Mouse (Mus musculus): ENCODE data around the gene Acaa1a. TPM values are rescaled to one million over a fixed set of nuclear protein-coding genes. Genes with fewer than 3 reads are reported as not detected.

The Acaa1a gene
- polyA plus RNA-seq, 1 experiment from 2014 or later: 119 TPM

GRCm38 (mm10) chr9:119334834-119335233 is 4.6 kb upstream of the Acaa1a start:
- Histone ChIP-seq H3K9ac (replicated peaks; ENCODE audit: low read depth, low read length) (no peak overlapping the region), H3K4me2 (ENCODE audit: low read length) (no peak overlapping the region), H3K27me3 (replicated peaks; ENCODE audit: control insufficient read depth, insufficient read depth, low read length) (no peaks in the 10 kb centered on the region), H3K9me3 (ENCODE audit: control insufficient read depth, low read length) (no peaks in the 10 kb centered on the region), H3K27ac (ENCODE audit: low read length) (no peak overlapping the region), H3K4me1 (replicated peaks; ENCODE audit: control insufficient read depth, insufficient read depth, low read length) (peaks cover 9% of the 10 kb centered on the region), H3K4me3 (replicated peaks; ENCODE audit: low read length) (no peak overlapping the region), H3K36me3 (ENCODE audit: control insufficient read depth, insufficient read depth) (no peaks in the 10 kb centered on the region)
- 84% methylated on average over 2 of the region's 2 CpGs for WGBS
- ATAC-seq: no peak

GRCm38 (mm10) chr9:119335571-119335970 is 3.9 kb upstream of the Acaa1a start:
- peaks cover 12% of the 10 kb centered on the region for H3K4me1 ChIP-seq (replicated peaks; ENCODE audit: control insufficient read depth, insufficient read depth, low read length)
- H3K27me3 ChIP-seq (replicated peaks; ENCODE audit: control insufficient read depth, insufficient read depth, low read length): no peaks in the 10 kb centered on the region
- ATAC-seq: no peak
- no peak overlapping the region for H3K4me2 ChIP-seq (ENCODE audit: low read length)
- H3K36me3 ChIP-seq (ENCODE audit: control insufficient read depth, insufficient read depth): no peaks in the 10 kb centered on the region
- H3K9ac ChIP-seq (replicated peaks; ENCODE audit: low read depth, low read length): no peak overlapping the region
- WGBS: 79% methylated on average over 4 of the region's 4 CpGs
- H3K9me3 ChIP-seq (ENCODE audit: control insufficient read depth, low read length): no peaks in the 10 kb centered on the region
- no peak overlapping the region for H3K27ac ChIP-seq (ENCODE audit: low read length)
- no peak overlapping the region for H3K4me3 ChIP-seq (replicated peaks; ENCODE audit: low read length)

- Histone ChIP-seq H3K27me3 (replicated peaks; ENCODE audit: control insufficient read depth, insufficient read depth, low read length) (no peaks in the 10 kb centered on the region), H3K4me3 (replicated peaks; ENCODE audit: low read length) (no peak overlapping the region)
- 92% methylated on average over 14 of the region's 14 CpGs for WGBS
These were observed 1.6 kb upstream of the Acaa1a start for GRCm38 (mm10) chr9:119337842-119338241.

DNA sequence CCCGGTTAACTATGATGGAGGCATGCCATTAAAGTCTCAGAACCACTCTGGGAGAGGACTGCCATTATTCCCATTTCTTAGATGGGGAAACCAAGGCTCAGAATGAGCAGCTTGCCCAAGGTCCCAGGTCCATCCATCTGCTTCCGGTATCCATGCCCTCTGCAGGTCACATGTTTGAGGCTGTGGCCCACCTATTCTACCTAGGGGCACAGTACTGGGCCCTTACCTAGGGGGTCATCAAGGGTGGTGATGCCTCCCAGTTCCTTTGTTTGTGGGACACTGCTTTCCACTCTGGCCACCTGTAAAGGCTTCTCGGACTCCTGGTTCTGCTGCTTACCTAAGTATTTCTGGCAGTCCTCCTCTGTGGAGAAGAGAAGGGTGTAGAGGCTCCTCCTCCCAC is 1.1 kb upstream of the Acaa1a start:
- Histone ChIP-seq H3K9me3 (ENCODE audit: control insufficient read depth, low read length) (no peaks in the 10 kb centered on the region), H3K36me3 (ENCODE audit: control insufficient read depth, insufficient read depth) (no peaks in the 10 kb centered on the region), H3K27me3 (replicated peaks; ENCODE audit: control insufficient read depth, insufficient read depth, low read length) (no peaks in the 10 kb centered on the region), H3K4me3 (replicated peaks; ENCODE audit: low read length) (no peak overlapping the region), H3K4me2 (ENCODE audit: low read length) (no peak overlapping the region), H3K27ac (ENCODE audit: low read length) (no peak overlapping the region), H3K9ac (replicated peaks; ENCODE audit: low read depth, low read length) (no peak overlapping the region), H3K4me1 (replicated peaks; ENCODE audit: control insufficient read depth, insufficient read depth, low read length) (peaks cover 27% of the 10 kb centered on the region)
- no peak for ATAC-seq
- WGBS: 97% methylated on average over 3 of the region's 3 CpGs

More at GRCm38 (mm10) chr9:119337842-119338241, 1.6 kb upstream of the Acaa1a start:
- Histone ChIP-seq H3K36me3 (ENCODE audit: control insufficient read depth, insufficient read depth) (no peaks in the 10 kb centered on the region), H3K4me2 (ENCODE audit: low read length) (no peak overlapping the region), H3K9me3 (ENCODE audit: control insufficient read depth, low read length) (no peaks in the 10 kb centered on the region), H3K9ac (replicated peaks; ENCODE audit: low read depth, low read length) (no peak overlapping the region), H3K27ac (ENCODE audit: low read length) (no peak overlapping the region), H3K4me1 (replicated peaks; ENCODE audit: control insufficient read depth, insufficient read depth, low read length) (peaks cover 24% of the 10 kb centered on the region)
- no peak for ATAC-seq

GRCm38 (mm10) chr9:119339106-119339505 is 370 bp upstream of the Acaa1a start:
- H3K4me2 ChIP-seq (ENCODE audit: low read length): peak overlapping the region; percentile 71
- no peaks in the 10 kb centered on the region for H3K9me3 ChIP-seq (ENCODE audit: control insufficient read depth, low read length)
- H3K27ac ChIP-seq (ENCODE audit: low read length): no peak overlapping the region
- no peaks in the 10 kb centered on the region for H3K27me3 ChIP-seq (replicated peaks; ENCODE audit: control insufficient read depth, insufficient read depth, low read length)
- H3K36me3 ChIP-seq (ENCODE audit: control insufficient read depth, insufficient read depth): 0 out of 2 replicates have a peak, but pooled peaks cover 4% of the 10 kb centered on the region
- H3K4me1 ChIP-seq (replicated peaks; ENCODE audit: control insufficient read depth, insufficient read depth, low read length): peaks cover 27% of the 10 kb centered on the region
- peak overlapping the region; percentile 50; the same call in 1 of the 2 replicates for H3K9ac ChIP-seq (replicated peaks; ENCODE audit: low read depth, low read length)
- H3K4me3 ChIP-seq (replicated peaks; ENCODE audit: low read length): peak overlapping the region; percentile 78
- 54% methylated on average over 7 of the region's 7 CpGs for WGBS
- no peak for ATAC-seq

- peaks cover 10% of the 10 kb centered on the region for H3K36me3 ChIP-seq (ENCODE audit: control insufficient read depth, insufficient read depth)
- no peak for ATAC-seq
- peaks cover 27% of the 10 kb centered on the region for H3K4me1 ChIP-seq (replicated peaks; ENCODE audit: control insufficient read depth, insufficient read depth, low read length)
- H3K27me3 ChIP-seq (replicated peaks; ENCODE audit: control insufficient read depth, insufficient read depth, low read length): no peaks in the 10 kb centered on the region
- H3K4me2 ChIP-seq (ENCODE audit: low read length): peak overlapping the region; percentile 71
- 5% methylated on average over 8 of the region's 8 CpGs for WGBS
- no peaks in the 10 kb centered on the region for H3K9me3 ChIP-seq (ENCODE audit: control insufficient read depth, low read length)
- no peak overlapping the region; the same call in 1 of the 2 replicates for H3K27ac ChIP-seq (ENCODE audit: low read length)
- H3K4me3 ChIP-seq (replicated peaks; ENCODE audit: low read length): peak overlapping the region; percentile 78
- H3K9ac ChIP-seq (replicated peaks; ENCODE audit: low read depth, low read length): peak overlapping the region; percentile 50; the same call in 1 of the 2 replicates
These were observed 720 bp downstream of the Acaa1a start for GRCm38 (mm10) chr9:119340212-119340580.

DNA sequence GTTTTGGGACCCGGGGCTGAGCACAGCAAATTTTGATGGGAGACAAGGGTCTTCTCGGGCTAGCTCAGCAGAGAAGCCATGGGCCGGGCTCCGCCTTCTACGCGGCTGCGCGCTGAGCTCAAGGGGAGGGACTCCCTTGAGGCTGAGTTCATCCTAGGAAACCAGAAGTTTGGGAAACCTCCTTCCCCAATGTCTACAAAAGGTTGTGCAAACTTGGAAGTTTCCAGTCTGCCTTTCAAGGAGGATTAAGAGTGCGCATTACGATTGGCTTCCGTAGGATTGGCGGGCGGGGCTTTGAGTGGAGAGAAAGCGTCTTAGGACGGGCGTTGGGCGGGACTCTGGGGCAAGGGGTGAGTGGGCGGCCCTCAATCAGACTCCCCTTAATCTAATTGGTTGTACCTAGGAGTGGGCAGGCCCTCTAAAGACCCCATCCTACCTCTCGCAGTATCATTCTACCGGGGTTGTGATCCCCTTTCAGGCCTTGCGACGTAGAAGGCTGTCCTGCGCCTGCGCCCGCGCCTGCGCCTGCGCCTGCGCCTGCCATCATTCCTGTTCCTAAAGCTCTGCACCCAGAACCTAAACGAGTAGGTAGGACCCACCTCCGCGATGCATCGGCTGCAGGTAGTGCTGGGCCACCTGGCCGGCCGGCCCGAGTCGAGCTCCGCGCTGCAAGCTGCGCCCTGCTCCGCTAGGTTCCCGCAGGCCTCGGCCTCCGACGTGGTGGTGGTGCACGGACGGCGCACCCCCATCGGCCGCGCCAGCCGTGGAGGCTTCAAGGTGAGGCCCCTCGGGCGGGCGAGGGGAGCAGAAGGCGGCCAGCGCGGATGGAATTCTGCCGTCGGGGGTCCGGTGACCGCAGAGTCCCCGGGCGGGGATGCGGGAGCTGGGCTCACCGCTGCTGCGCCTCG is 1.7 kb downstream of the Acaa1a start, which contains the start of gene Myd88:
TSS of gene Myd88 (minus strand) at position 503 of the 908 bp plus-strand sequence.
- Histone ChIP-seq H3K9ac (replicated peaks; ENCODE audit: low read depth, low read length) (peak within 1 kb of the TSS; percentile 83), H3K27ac (ENCODE audit: low read length) (peak within 1 kb of the TSS; percentile 81), H3K4me3 (replicated peaks; ENCODE audit: low read length) (peak within 1 kb of the TSS; percentile 78), H3K36me3 (ENCODE audit: control insufficient read depth, insufficient read depth) (peaks cover 13% of the 10 kb centered on the region), H3K4me1 (replicated peaks; ENCODE audit: control insufficient read depth, insufficient read depth, low read length) (peaks cover 27% of the 10 kb centered on the region), H3K4me2 (ENCODE audit: low read length) (peak within 1 kb of the TSS; percentile 71), H3K27me3 (replicated peaks; ENCODE audit: control insufficient read depth, insufficient read depth, low read length) (no peaks in the 10 kb centered on the region), H3K9me3 (ENCODE audit: control insufficient read depth, low read length) (no peaks in the 10 kb centered on the region)
- WGBS: under 1% methylated on average over 68 of the region's 68 CpGs
- ATAC-seq: peak; percentile 98

DNA sequence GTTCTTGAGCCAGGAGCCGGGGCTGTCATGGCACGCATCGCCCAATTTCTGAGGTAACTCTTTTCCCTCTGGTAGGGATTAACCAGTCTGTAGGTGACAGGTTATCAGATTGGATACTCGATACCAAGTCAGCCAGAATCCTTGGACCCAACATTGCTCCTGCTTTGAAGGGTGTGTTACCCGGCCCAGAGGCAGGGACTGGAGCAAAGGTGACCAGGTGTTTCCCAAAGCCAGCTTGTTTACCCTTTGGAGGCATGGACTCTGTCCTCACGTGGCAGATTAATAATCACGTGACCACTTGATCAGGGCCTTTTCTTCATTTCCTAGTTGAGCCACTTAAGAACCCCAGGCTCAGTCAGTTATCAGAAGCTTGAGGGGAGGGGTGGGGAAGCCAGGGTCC is 3.3 kb downstream of the Acaa1a start:
- Histone ChIP-seq H3K36me3 (ENCODE audit: control insufficient read depth, insufficient read depth) (peaks cover 15% of the 10 kb centered on the region), H3K9me3 (ENCODE audit: control insufficient read depth, low read length) (no peaks in the 10 kb centered on the region), H3K4me2 (ENCODE audit: low read length) (no peak overlapping the region), H3K4me1 (replicated peaks; ENCODE audit: control insufficient read depth, insufficient read depth, low read length) (peaks cover 27% of the 10 kb centered on the region), H3K27me3 (replicated peaks; ENCODE audit: control insufficient read depth, insufficient read depth, low read length) (no peaks in the 10 kb centered on the region), H3K9ac (replicated peaks; ENCODE audit: low read depth, low read length) (no peak overlapping the region), H3K4me3 (replicated peaks; ENCODE audit: low read length) (no peak overlapping the region), H3K27ac (ENCODE audit: low read length) (no peak overlapping the region)
- no peak for ATAC-seq
- WGBS: 90% methylated on average over 7 of the region's 7 CpGs

- peaks cover 25% of the 10 kb centered on the region for H3K36me3 ChIP-seq (ENCODE audit: control insufficient read depth, insufficient read depth)
These were observed 6.9 kb downstream of the Acaa1a start for GRCm38 (mm10) chr9:119346376-119346775.

More at GRCm38 (mm10) chr9:119346376-119346775, 6.9 kb downstream of the Acaa1a start:
- Histone ChIP-seq H3K4me2 (ENCODE audit: low read length) (no peak overlapping the region), H3K4me1 (replicated peaks; ENCODE audit: control insufficient read depth, insufficient read depth, low read length) (peaks cover 15% of the 10 kb centered on the region), H3K27me3 (replicated peaks; ENCODE audit: control insufficient read depth, insufficient read depth, low read length) (no peaks in the 10 kb centered on the region), H3K4me3 (replicated peaks; ENCODE audit: low read length) (no peak overlapping the region), H3K9me3 (ENCODE audit: control insufficient read depth, low read length) (no peaks in the 10 kb centered on the region), H3K27ac (ENCODE audit: low read length) (no peak overlapping the region), H3K9ac (replicated peaks; ENCODE audit: low read depth, low read length) (no peak overlapping the region)
- ATAC-seq: no peak
- WGBS: 98% methylated on average over 8 of the region's 8 CpGs
